Mouse (Mus musculus): ENCODE data around the gene Slc35c2.

GRCm38 (mm10) chr2:165323928-165324327 lies 36.3 kb upstream of the Slc35c2 start:
- no peak for TF ChIP-seq CTCF (IDR thresholded peaks at IDR 0.05; ENCODE audit: control insufficient read depth, insufficient read depth, insufficient replicate concordance, low read depth, low read length)
- no peak for TF ChIP-seq POLR2A (IDR thresholded peaks at IDR 0.05; ENCODE audit: control insufficient read depth, low read depth, low read length)
